Comparison of ENCODE assay signal across 18 mouse cellular contexts in genomic region chr1:81548906-81549305, GRCm38 (mm10).
DNase-seq lines count a peak whose midpoint lies in the region; ATAC-seq and TF ChIP-seq lines count a peak whose summit lies in the region.
"Had no signal": no experiment of that assay in that cellular context is flagged by ENCODE, and none has a peak within 500 bp of the region (broad histone marks: within the 10 kb centered on the region; RNA-seq: fewer than 3 reads in every experiment).

No protein-coding gene starts in this region.

- no peak overlapping the region for H3K9ac ChIP-seq in kidney, postnatal 0 days (ENCODE audit: low read depth, low read length)
- H3K9ac ChIP-seq in kidney, embryonic 16.5 days (replicated peaks; ENCODE audit: low read length), result no peak overlapping the region
- H3K9ac ChIP-seq in midbrain, embryonic 11.5 days (ENCODE audit: low read length), result no peak overlapping the region
- H3K9ac ChIP-seq: forebrain, embryonic 12.5 days; hindbrain, embryonic 12.5 days; limb, embryonic 12.5 days; liver, embryonic 15.5 days; midbrain, embryonic 15.5 days had no signal

- no peaks in the 10 kb centered on the region for H3K27me3 ChIP-seq in kidney, postnatal 0 days (ENCODE audit: insufficient read depth, low read length)
- H3K27me3 ChIP-seq in kidney, embryonic 16.5 days (ENCODE audit: insufficient read depth, low read length), result no peaks in the 10 kb centered on the region
- H3K27me3 ChIP-seq in midbrain, embryonic 11.5 days (ENCODE audit: control insufficient read depth, insufficient read depth, low read length), result no peaks in the 10 kb centered on the region
- H3K27me3 ChIP-seq: forebrain, embryonic 12.5 days; hindbrain, embryonic 12.5 days; limb, embryonic 12.5 days; liver, embryonic 15.5 days; midbrain, embryonic 15.5 days; Patski had no signal

- TF ChIP-seq CTCF in kidney, postnatal 0 days (IDR thresholded peaks at IDR 0.05; ENCODE audit: low read depth), result no peak

- H3K4me1 ChIP-seq in kidney, postnatal 0 days (replicated peaks; ENCODE audit: insufficient read depth, low read length), result no peaks in the 10 kb centered on the region
- H3K4me1 ChIP-seq in kidney, embryonic 16.5 days (ENCODE audit: insufficient read depth, low read length), result no peaks in the 10 kb centered on the region
- no peaks in the 10 kb centered on the region for H3K4me1 ChIP-seq in midbrain, embryonic 11.5 days (ENCODE audit: control insufficient read depth, insufficient read depth, low read length)
- H3K4me1 ChIP-seq: forebrain, embryonic 12.5 days; hindbrain, embryonic 12.5 days; limb, embryonic 12.5 days; liver, embryonic 15.5 days; midbrain, embryonic 15.5 days had no signal

- DNase-seq in kidney, postnatal 0 days (ENCODE audit: low spot score), result peak; percentile 24
- DNase-seq in ES-CJ7 (ENCODE audit: low read depth, low spot score) (peak; percentile 30), ZHBTc4 (ENCODE audit: low read depth, low spot score) (peak; percentile 44)
- peak; percentile 44 for DNase-seq in forelimb bud, embryonic 11.5 days (ENCODE audit: low read depth, low spot score)
- no peak for DNase-seq in cerebellum, adult 11-12 months
- no peak for DNase-seq in midbrain, embryonic 11.5 days (ENCODE audit: low spot score, missing footprints)
- DNase-seq: adrenal gland, adult 8-10 months; cerebellum, adult 9-11 months; layer of hippocampus, postnatal 36 days; lung, postnatal 36 days had no signal

- H3K4me2 ChIP-seq in kidney, postnatal 0 days (ENCODE audit: low read length), result no peak overlapping the region
- no peak overlapping the region for H3K4me2 ChIP-seq in kidney, embryonic 16.5 days (replicated peaks; ENCODE audit: low read depth, low read length)
- H3K4me2 ChIP-seq in midbrain, embryonic 11.5 days, result no peak overlapping the region
- H3K4me2 ChIP-seq: forebrain, embryonic 12.5 days; hindbrain, embryonic 12.5 days; limb, embryonic 12.5 days; liver, embryonic 15.5 days; midbrain, embryonic 15.5 days had no signal

- H3K27ac ChIP-seq in kidney, postnatal 0 days, result no peak overlapping the region
- no peak overlapping the region for H3K27ac ChIP-seq in kidney, embryonic 16.5 days (ENCODE audit: low read length)
- H3K27ac ChIP-seq in midbrain, embryonic 11.5 days (ENCODE audit: low read depth, low read length), result no peak overlapping the region
- H3K27ac ChIP-seq: forebrain, embryonic 12.5 days; hindbrain, embryonic 12.5 days; limb, embryonic 12.5 days; liver, embryonic 15.5 days; midbrain, embryonic 15.5 days had no signal

- H3K4me3 ChIP-seq in kidney, postnatal 0 days (replicated peaks; ENCODE audit: low read depth, low read length), result no peak overlapping the region
- no peak overlapping the region for H3K4me3 ChIP-seq in kidney, embryonic 16.5 days (ENCODE audit: low read length)
- no peak overlapping the region for H3K4me3 ChIP-seq in midbrain, embryonic 11.5 days (ENCODE audit: low read depth, low read length)
- H3K4me3 ChIP-seq: forebrain, embryonic 12.5 days; hindbrain, embryonic 12.5 days; limb, embryonic 12.5 days; liver, embryonic 15.5 days; midbrain, embryonic 15.5 days had no signal

- ATAC-seq in kidney, postnatal 0 days (replicated peaks; ENCODE audit: low FRiP score, low read depth), result no peak
- ATAC-seq in kidney, embryonic 16.5 days (ENCODE audit: low FRiP score, low TSS enrichment), result no peak
- no peak for ATAC-seq in midbrain, embryonic 11.5 days (ENCODE audit: low FRiP score)
- ATAC-seq: CD4-positive, CD25-positive, alpha-beta regulatory T cell, adult 4 months; midbrain, embryonic 15.5 days; Patski had no signal

- no peaks in the 10 kb centered on the region for H3K36me3 ChIP-seq in kidney, postnatal 0 days (ENCODE audit: insufficient read depth, low read length)
- no peaks in the 10 kb centered on the region for H3K36me3 ChIP-seq in kidney, embryonic 16.5 days (ENCODE audit: insufficient read depth, low read length)
- H3K36me3 ChIP-seq in midbrain, embryonic 11.5 days (ENCODE audit: control insufficient read depth, insufficient read depth, low read length), result no peaks in the 10 kb centered on the region
- H3K36me3 ChIP-seq: forebrain, embryonic 12.5 days; hindbrain, embryonic 12.5 days; limb, embryonic 12.5 days; liver, embryonic 15.5 days; midbrain, embryonic 15.5 days had no signal

- 62% methylated on average over 2 of the region's 2 CpGs for WGBS in kidney, postnatal 0 days
- 70% methylated on average over 2 of the region's 2 CpGs for WGBS in kidney, embryonic 16.5 days
- WGBS in midbrain, embryonic 11.5 days, result 69% methylated on average over 2 of the region's 2 CpGs

- H3K9me3 ChIP-seq in kidney, postnatal 0 days (replicated peaks; ENCODE audit: low read length), result no peaks in the 10 kb centered on the region
- H3K9me3 ChIP-seq in kidney, embryonic 16.5 days (ENCODE audit: low read length), result no peaks in the 10 kb centered on the region
- no peaks in the 10 kb centered on the region for H3K9me3 ChIP-seq in midbrain, embryonic 11.5 days (ENCODE audit: control insufficient read depth, low read length)
- H3K9me3 ChIP-seq: forebrain, embryonic 12.5 days; hindbrain, embryonic 12.5 days; limb, embryonic 12.5 days; liver, embryonic 15.5 days; midbrain, embryonic 15.5 days had no signal

Comparison
In these comparisons a context has a peak if more than half of its experiments do, and no peak if none do; other contexts are left out.
1. DNase-seq: peak in kidney, postnatal 0 days (single experiment), ES-CJ7 (single experiment), ZHBTc4 (single experiment) and forelimb bud, embryonic 11.5 days (single experiment); none in cerebellum, adult 11-12 months (single experiment) and midbrain, embryonic 11.5 days (single experiment).